Mouse (Mus musculus): Measurements from ENCODE around the gene Defb6. TPM values are rescaled to one million over a fixed set of nuclear protein-coding genes. Genes with fewer than 3 reads are reported as not detected.

The Defb6 gene
- polyA plus RNA-seq (2012; rRNA removed), result 1.6 TPM in 1 of 2 replicates, not detected in the other

DNA sequence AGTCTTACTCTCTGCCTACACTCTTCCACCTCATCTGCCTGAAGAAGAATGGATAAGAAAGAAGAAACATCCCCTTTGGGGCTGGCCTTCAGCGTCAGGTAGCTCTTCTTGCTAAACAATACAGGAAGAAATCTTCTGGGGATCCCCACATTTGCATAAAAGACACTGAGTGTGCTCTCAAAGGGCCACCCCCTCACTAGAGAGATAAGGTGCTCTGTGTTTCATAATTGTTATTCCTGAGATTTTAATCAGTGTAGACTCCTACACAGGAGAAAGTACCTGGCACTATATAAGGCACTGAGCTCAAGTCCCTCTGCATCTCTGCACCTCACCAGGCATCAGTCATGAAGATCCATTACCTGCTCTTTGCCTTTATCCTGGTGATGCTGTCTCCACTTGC is at the start of gene Defb6:
TSS of gene Defb6 (plus strand) at position 318 of the 400 bp plus-strand sequence.
- TF ChIP-seq CTCF (IDR thresholded peaks at IDR 0.05; ENCODE audit: control insufficient read depth, insufficient read depth, insufficient replicate concordance, low read depth, low read length), result no peak
- TF ChIP-seq POLR2A (IDR thresholded peaks at IDR 0.05; ENCODE audit: control insufficient read depth, low read depth, low read length), result no peak
- no peak within 1 kb of the TSS for H3K27ac ChIP-seq (ENCODE audit: control insufficient read depth, insufficient read depth, low read depth, low read length)
- H3K36me3 ChIP-seq (ENCODE audit: control insufficient read depth, insufficient read depth, low read length), result no peaks in the 10 kb centered on the region
- H3K4me3 ChIP-seq (ENCODE audit: control insufficient read depth, low read depth, low read length), result no peak within 1 kb of the TSS
- no peaks in the 10 kb centered on the region for H3K4me1 ChIP-seq (ENCODE audit: control insufficient read depth, insufficient read depth, low read length)
- no peaks in the 10 kb centered on the region for H3K27me3 ChIP-seq (ENCODE audit: control insufficient read depth, insufficient read depth, low read length)

DNA sequence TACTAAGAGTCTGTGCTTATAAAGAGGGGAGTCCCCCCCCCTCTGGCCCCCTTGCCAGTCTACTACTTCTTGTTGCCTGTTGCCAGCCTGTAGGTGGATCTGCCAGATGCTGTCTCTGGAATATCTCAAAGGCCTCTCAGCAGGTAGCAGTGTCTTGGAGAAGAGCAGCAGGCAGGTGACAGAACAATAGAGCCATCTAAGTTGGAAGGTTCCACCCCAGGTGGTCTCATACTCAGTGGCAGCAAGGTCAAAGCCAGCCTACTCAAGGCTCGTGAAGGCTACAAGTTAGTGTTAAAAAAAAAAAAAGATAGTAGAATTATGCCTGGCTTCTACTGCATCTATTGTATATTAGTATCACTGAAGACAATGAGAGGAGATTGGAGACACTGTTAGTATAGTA is 12.8 kb downstream of the Defb6 start:
- Histone ChIP-seq H3K4me3 (ENCODE audit: control insufficient read depth, low read depth, low read length) (no peak overlapping the region), H3K4me1 (ENCODE audit: control insufficient read depth, insufficient read depth, low read length) (no peaks in the 10 kb centered on the region), H3K27ac (ENCODE audit: control insufficient read depth, insufficient read depth, low read depth, low read length) (no peak overlapping the region), H3K27me3 (ENCODE audit: control insufficient read depth, insufficient read depth, low read length) (no peaks in the 10 kb centered on the region), H3K36me3 (ENCODE audit: control insufficient read depth, insufficient read depth, low read length) (no peaks in the 10 kb centered on the region)
- TF ChIP-seq CTCF (IDR thresholded peaks at IDR 0.05; ENCODE audit: control insufficient read depth, insufficient read depth, insufficient replicate concordance, low read depth, low read length) (no peak), POLR2A (IDR thresholded peaks at IDR 0.05; ENCODE audit: control insufficient read depth, low read depth, low read length) (no peak)

DNA sequence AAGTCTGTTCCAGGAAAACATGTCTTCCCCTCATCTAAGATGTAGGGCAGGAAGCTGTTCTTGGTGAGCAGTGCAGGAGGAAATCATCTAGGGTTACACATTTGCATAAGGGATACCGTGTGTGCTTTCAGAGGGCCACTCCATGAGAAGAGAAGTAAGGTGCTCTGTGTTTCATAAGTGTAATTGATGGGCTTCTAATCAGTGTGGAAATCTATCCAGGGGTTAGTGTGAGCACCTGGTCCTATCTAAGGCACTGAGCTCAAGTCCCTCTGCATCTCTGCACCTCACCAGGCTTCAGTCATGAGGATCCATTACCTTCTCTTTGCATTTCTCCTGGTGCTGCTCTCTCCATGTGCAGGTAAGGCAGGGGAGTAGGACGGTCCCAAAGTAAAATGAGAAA is 14.3 kb downstream of the Defb6 start, which contains the start of gene Defb46:
TSS of gene Defb46 (plus strand) at position 301 of the 400 bp plus-strand sequence.
- no peak for TF ChIP-seq CTCF (IDR thresholded peaks at IDR 0.05; ENCODE audit: control insufficient read depth, insufficient read depth, insufficient replicate concordance, low read depth, low read length)
- no peak for TF ChIP-seq POLR2A (IDR thresholded peaks at IDR 0.05; ENCODE audit: control insufficient read depth, low read depth, low read length)
- no peak within 1 kb of the TSS for H3K27ac ChIP-seq (ENCODE audit: control insufficient read depth, insufficient read depth, low read depth, low read length)
- H3K27me3 ChIP-seq (ENCODE audit: control insufficient read depth, insufficient read depth, low read length), result no peaks in the 10 kb centered on the region
- H3K4me3 ChIP-seq (ENCODE audit: control insufficient read depth, low read depth, low read length), result no peak within 1 kb of the TSS
- H3K36me3 ChIP-seq (ENCODE audit: control insufficient read depth, insufficient read depth, low read length), result no peaks in the 10 kb centered on the region
- no peaks in the 10 kb centered on the region for H3K4me1 ChIP-seq (ENCODE audit: control insufficient read depth, insufficient read depth, low read length)

GRCm38 (mm10) chr8:19247280-19247679 is 22.0 kb downstream of the Defb6 start, which contains the start of gene Defb5:
Gene Defb5 (plus strand): TSS chr8:19247580.
- Histone ChIP-seq H3K27me3 (ENCODE audit: control insufficient read depth, insufficient read depth, low read length) (no peaks in the 10 kb centered on the region), H3K4me1 (ENCODE audit: control insufficient read depth, insufficient read depth, low read length) (no peaks in the 10 kb centered on the region), H3K4me3 (ENCODE audit: control insufficient read depth, low read depth, low read length) (no peak within 1 kb of the TSS), H3K27ac (ENCODE audit: control insufficient read depth, insufficient read depth, low read depth, low read length) (no peak within 1 kb of the TSS), H3K36me3 (ENCODE audit: control insufficient read depth, insufficient read depth, low read length) (no peaks in the 10 kb centered on the region)
- TF ChIP-seq POLR2A (IDR thresholded peaks at IDR 0.05; ENCODE audit: control insufficient read depth, low read depth, low read length) (no peak), CTCF (IDR thresholded peaks at IDR 0.05; ENCODE audit: control insufficient read depth, insufficient read depth, insufficient replicate concordance, low read depth, low read length) (no peak)

DNA sequence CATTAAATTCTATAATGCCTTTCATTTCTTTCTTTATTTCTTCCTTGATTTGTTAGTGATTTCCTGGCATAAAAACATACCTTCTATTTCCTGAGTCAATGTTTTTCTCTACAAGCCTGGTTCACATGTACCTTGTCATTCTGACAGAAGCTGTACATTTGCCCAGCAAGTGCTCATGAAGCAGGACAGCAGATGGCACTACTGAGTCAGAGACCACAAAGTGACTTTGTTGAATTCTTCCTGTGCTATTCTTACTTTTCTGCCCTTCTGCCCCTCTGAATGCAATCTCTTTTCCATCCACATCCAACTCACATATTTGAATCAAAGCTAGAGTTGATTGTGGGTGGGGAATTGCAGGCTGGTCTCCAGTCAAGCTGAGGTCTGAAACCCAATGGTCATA is 32.9 kb downstream of the Defb6 start:
- no peak overlapping the region for H3K27ac ChIP-seq (ENCODE audit: control insufficient read depth, insufficient read depth, low read depth, low read length)
- no peaks in the 10 kb centered on the region for H3K27me3 ChIP-seq (ENCODE audit: control insufficient read depth, insufficient read depth, low read length)
- H3K4me1 ChIP-seq (ENCODE audit: control insufficient read depth, insufficient read depth, low read length), result no peaks in the 10 kb centered on the region
- H3K36me3 ChIP-seq (ENCODE audit: control insufficient read depth, insufficient read depth, low read length), result no peaks in the 10 kb centered on the region
- no peak overlapping the region for H3K4me3 ChIP-seq (ENCODE audit: control insufficient read depth, low read depth, low read length)
- TF ChIP-seq CTCF (IDR thresholded peaks at IDR 0.05; ENCODE audit: control insufficient read depth, insufficient read depth, insufficient replicate concordance, low read depth, low read length) (no peak), POLR2A (IDR thresholded peaks at IDR 0.05; ENCODE audit: control insufficient read depth, low read depth, low read length) (no peak)

DNA sequence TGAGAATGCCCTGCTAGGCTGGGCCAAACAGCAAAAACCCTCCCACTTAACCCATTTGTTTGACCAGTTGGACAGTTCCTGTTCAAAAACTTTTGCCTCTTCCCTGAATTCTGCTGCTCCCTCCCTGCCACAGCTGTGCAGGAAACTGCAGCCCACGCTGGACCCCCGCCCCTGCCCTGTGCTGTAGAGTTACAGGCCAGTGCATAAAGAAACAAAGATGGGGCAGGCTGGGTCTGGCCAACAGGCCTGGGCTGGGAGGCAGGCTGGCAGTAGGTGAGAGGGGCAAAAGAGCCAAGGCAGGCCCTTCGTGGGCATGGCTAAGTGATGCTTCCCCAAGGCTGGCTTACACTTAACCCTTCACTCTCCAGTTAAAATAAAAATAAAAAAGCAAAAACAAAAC is 34.4 kb downstream of the Defb6 start:
- TF ChIP-seq POLR2A (IDR thresholded peaks at IDR 0.05; ENCODE audit: control insufficient read depth, low read depth, low read length), result no peak
- TF ChIP-seq CTCF (IDR thresholded peaks at IDR 0.05; ENCODE audit: control insufficient read depth, insufficient read depth, insufficient replicate concordance, low read depth, low read length), result no peak
- Histone ChIP-seq H3K27ac (ENCODE audit: control insufficient read depth, insufficient read depth, low read depth, low read length) (no peak overlapping the region), H3K4me3 (ENCODE audit: control insufficient read depth, low read depth, low read length) (no peak overlapping the region), H3K4me1 (ENCODE audit: control insufficient read depth, insufficient read depth, low read length) (no peaks in the 10 kb centered on the region), H3K27me3 (ENCODE audit: control insufficient read depth, insufficient read depth, low read length) (no peaks in the 10 kb centered on the region), H3K36me3 (ENCODE audit: control insufficient read depth, insufficient read depth, low read length) (no peaks in the 10 kb centered on the region)

Other genes starting within 250 kb of the Defb6 start
- gene Defb40, start 247.2 kb upstream of the Defb6 start, polyA plus RNA-seq (2012; rRNA removed), result 46.1 TPM in 1 of 2 replicates, not detected in the other
- gene Defb37, start 234.4 kb upstream of the Defb6 start, polyA plus RNA-seq (2012; rRNA removed), result 13.9 TPM in 1 of 2 replicates, not detected in the other
- 6.6 TPM in 1 of 2 replicates, not detected in the other for gene Defb38, start 198.9 kb upstream of the Defb6 start, polyA plus RNA-seq (2012; rRNA removed)
- not detected in 2 replicates for gene Defb39, start 160.7 kb upstream of the Defb6 start, polyA plus RNA-seq (2012; rRNA removed)
- gene Defb12, start 110.6 kb upstream of the Defb6 start, polyA plus RNA-seq (2012; rRNA removed), result not detected in 2 replicates
- not detected in 2 replicates for gene Defb34, start 101.7 kb upstream of the Defb6 start, polyA plus RNA-seq (2012; rRNA removed)
- not detected in 2 replicates for gene Gm45826, start 84.7 kb upstream of the Defb6 start, polyA plus RNA-seq (2012; rRNA removed)
- 50.6 TPM in 1 of 2 replicates, not detected in the other for gene Defb14, start 31.1 kb upstream of the Defb6 start, polyA plus RNA-seq (2012; rRNA removed)
- gene Defb4, start 26.8 kb upstream of the Defb6 start, polyA plus RNA-seq (2012; rRNA removed), result not detected in 2 replicates
- not detected in 2 replicates for gene Defb46, start 14.4 kb downstream of the Defb6 start, polyA plus RNA-seq (2012; rRNA removed)
- gene Defb5, start 22.1 kb downstream of the Defb6 start, polyA plus RNA-seq (2012; rRNA removed), result not detected in 2 replicates
- not detected in 2 replicates for gene Defb3, start 67.9 kb downstream of the Defb6 start, polyA plus RNA-seq (2012; rRNA removed)
- gene Defb8, start 222.1 kb downstream of the Defb6 start, polyA plus RNA-seq (2012; rRNA removed), result not detected in 2 replicates

Measured in testis, adult 2 months (tissue).